Mouse (Mus musculus) right cerebral cortex, postnatal 36 days (tissue): ENCODE data around the gene Olfr70.
A peak's percentile ranks its signal among the peaks of the same experiment; 100 is the strongest.

ENCODE experiments used
- DNase-seq, 2 experiments: peaks; one replicate each; pipeline ENCODE4 v3.0.0; 2022; ENCODE audit warnings: low spot score in 2 of 2, mixed read lengths in 1 of 2

Olfr70 gene

DNA sequence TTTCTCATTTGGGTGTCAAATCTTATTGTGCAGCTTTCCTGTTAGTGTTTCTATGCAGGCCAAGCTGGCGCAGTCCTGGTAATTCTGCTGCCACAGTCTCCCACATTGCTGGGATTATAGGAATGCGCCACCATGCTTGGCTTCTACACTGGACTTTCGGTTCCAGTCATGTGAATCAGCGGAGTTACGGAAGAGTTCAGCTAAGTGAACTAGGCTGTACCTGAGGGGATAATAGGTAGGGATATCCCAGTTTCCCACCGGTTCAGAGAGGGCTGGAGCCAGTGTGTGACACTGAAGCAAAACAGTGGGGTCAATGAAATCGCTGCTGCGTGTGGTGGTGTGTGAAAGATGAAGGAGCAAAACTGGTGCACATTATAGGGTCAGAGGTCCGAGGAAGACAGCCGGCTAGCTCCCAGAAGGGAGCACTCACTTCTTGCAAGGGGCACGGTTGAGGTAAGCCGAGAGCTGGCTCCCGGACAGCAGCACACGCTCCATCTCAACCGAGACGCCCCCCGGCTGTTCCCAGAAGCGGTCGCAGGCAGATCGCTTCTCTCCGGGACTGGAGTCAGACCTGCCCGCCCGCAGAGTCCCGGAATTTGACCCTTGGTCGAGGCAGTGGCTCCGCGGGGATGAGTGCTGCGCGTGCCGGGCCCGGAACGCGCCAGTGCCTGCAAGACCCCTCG, 44.8 kb downstream of the Olfr70 start:
- DNase-seq, result peak in 1 of 2 experiments; percentile 38

DNA sequence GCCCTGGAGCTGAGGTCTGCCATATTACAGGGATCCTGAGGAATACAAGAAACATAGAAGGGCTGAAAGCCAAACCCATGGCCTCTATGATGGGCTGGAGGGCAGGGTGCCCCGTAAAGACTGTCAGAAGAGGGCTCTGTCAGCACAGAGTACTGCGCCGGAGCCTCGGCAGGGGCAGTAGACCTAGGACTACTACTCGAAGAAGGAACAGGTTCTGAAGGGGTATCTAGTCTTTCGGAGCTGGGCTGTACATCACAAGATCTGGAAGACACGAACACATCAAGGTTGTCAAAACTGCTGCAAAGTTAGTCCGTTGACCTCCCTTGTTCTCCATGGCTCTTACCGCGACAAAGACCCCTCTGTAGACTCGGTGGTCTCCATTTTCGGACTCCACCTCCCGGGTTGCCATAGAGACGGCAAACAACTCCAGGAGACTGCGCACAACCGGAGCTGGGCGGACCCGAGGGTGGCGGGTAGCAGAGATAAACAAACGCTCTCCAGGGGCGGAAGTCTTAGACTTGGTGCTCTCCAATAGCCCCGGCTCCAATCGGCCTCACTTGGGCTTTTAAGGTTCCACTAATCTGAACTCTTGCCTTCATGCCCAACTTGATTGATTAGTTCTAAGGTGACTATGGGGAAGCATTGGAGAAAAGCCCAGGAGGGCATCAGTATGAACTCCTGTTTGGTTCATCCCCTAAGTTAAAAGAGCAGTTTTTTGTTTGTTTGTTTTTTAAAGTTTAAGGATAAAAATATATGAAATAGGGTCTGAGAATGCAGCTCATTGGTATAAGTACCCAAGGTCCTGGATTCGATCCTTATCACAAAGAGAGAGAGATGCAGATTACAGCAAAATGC, 47.2 kb downstream of the Olfr70 start, which contains the start of gene Spag8:
Gene Spag8, minus strand, starts transcription at position 434 of the 855 bp plus-strand sequence.
- no peak for DNase-seq

DNA sequence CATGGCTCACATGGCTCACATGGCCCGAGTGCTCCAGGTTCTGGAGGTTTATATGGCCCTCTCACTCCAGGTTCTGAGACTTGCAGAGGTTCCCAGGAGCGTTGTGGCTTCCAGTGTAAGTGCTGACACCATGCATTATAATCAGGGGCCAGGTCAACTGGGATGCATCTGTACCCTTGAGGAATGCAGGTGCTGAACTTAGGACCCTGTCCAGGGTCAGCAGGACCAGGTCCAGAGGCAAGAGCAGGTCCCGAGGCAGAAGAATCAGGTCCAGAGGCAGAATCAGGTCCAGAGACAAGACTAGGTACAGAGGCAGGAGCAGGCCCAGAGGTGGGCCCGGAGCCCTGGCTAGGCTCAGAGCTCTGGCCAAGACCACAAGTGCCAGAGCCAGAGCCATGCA, 47.9 kb downstream of the Olfr70 start:
- DNase-seq, result no peak

DNA sequence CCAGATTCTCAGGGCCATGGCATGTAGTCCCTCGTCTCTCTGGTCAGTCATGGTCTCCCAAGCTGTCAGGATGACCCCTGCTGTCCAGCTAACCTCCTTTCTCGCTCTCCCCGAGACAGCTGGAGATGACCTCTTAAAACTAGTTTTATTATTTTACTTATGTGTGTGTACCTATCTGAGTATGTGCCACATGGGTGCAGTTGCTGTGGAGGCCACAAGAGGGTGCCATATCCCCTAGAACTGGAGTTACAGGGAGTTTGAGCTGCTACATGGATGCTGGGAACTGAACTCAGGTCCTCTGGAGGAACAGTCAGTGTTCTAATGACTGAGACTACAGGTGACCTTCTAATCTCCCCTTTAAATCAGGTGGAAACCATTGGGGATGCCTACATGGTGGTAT, 50.8 kb downstream of the Olfr70 start:
- no peak for DNase-seq
